Comparison of ENCODE assay signal across 8 mouse cellular contexts in the genomic region with DNA sequence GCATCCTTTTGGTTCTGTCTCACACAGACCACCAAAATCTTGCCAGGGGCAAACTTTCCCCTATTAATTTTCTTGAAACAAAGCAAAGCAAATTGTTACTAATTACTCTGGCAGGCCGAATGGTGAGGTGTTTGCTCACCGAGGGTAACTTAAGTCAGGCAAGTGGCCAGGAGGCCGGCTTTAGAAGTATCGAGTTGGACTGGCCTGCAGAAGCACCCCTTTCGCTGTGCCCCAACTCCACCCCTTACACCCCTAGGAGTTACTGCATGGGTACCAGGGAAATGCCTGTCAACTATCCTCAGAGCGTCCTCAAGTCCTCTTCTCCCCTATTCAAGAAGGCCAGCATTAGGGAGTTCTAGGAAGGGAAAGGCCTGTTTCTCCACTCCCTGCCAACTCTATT. TPM values are rescaled to one million over a fixed set of nuclear protein-coding genes. Genes with fewer than 3 reads are reported as not detected.
DNase-seq lines count a peak whose midpoint lies in the region; ATAC-seq and TF ChIP-seq lines count a peak whose summit lies in the region.

No protein-coding gene starts in this region.

- H3K27ac ChIP-seq in embryonic facial prominence, embryonic 13.5 days, result no peak overlapping the region
- no peak overlapping the region for H3K27ac ChIP-seq in embryonic facial prominence, embryonic 10.5 days (replicated peaks)
- H3K27ac ChIP-seq in hindbrain, embryonic 13.5 days, result no peak overlapping the region
- H3K27ac ChIP-seq in hindbrain, embryonic 12.5 days, result no peak overlapping the region
- H3K27ac ChIP-seq in thymus, adult 2 months (ENCODE audit: control insufficient read depth, insufficient read depth, low read length), result peak overlapping the region; percentile 74

- H3K9me3 ChIP-seq in embryonic facial prominence, embryonic 13.5 days, result no peaks in the 10 kb centered on the region
- H3K9me3 ChIP-seq in embryonic facial prominence, embryonic 10.5 days, result no peaks in the 10 kb centered on the region
- H3K9me3 ChIP-seq in hindbrain, embryonic 13.5 days, result no peaks in the 10 kb centered on the region
- no peaks in the 10 kb centered on the region for H3K9me3 ChIP-seq in hindbrain, embryonic 12.5 days (replicated peaks)

- WGBS in embryonic facial prominence, embryonic 13.5 days, result 45% methylated on average over 6 of the region's 6 CpGs
- 40% methylated on average over 6 of the region's 6 CpGs for WGBS in embryonic facial prominence, embryonic 10.5 days
- WGBS in hindbrain, embryonic 13.5 days, result 52% methylated on average over 6 of the region's 6 CpGs
- WGBS in hindbrain, embryonic 12.5 days, result 50% methylated on average over 6 of the region's 6 CpGs
- WGBS in thymus, adult 2 months, result 93% methylated on average over 6 of the region's 6 CpGs

- ATAC-seq in embryonic facial prominence, embryonic 13.5 days (ENCODE audit: insufficient number of reproducible peaks, insufficient read depth, low FRiP score, low TSS enrichment, low read depth), result no peak
- ATAC-seq in hindbrain, embryonic 13.5 days (ENCODE audit: low FRiP score), result no peak
- ATAC-seq in hindbrain, embryonic 12.5 days (ENCODE audit: low FRiP score), result no peak

- no peak for TF ChIP-seq POLR2A in thymus, adult 2 months (IDR thresholded peaks at IDR 0.05; ENCODE audit: control insufficient read depth, extremely low read depth, insufficient read depth, low read length, poor library complexity)

- 0 out of 2 replicates have a peak overlapping the region, but pooled peaks have one; percentile 95 for H3K4me2 ChIP-seq in embryonic facial prominence, embryonic 13.5 days
- peak overlapping the region; percentile 99 for H3K4me2 ChIP-seq in hindbrain, embryonic 13.5 days
- H3K4me2 ChIP-seq in hindbrain, embryonic 12.5 days (replicated peaks), result no peak overlapping the region

- no peak overlapping the region for H3K4me3 ChIP-seq in embryonic facial prominence, embryonic 13.5 days
- H3K4me3 ChIP-seq in embryonic facial prominence, embryonic 10.5 days, result no peak overlapping the region
- H3K4me3 ChIP-seq in hindbrain, embryonic 13.5 days, result no peak overlapping the region
- no peak overlapping the region for H3K4me3 ChIP-seq in hindbrain, embryonic 12.5 days
- no peak overlapping the region for H3K4me3 ChIP-seq in thymus, adult 2 months (ENCODE audit: control insufficient read depth, insufficient read depth, low read length)

- H3K4me1 ChIP-seq in embryonic facial prominence, embryonic 13.5 days, result peaks cover 21% of the 10 kb centered on the region
- peaks cover 73% of the 10 kb centered on the region for H3K4me1 ChIP-seq in embryonic facial prominence, embryonic 10.5 days
- peaks cover 38% of the 10 kb centered on the region for H3K4me1 ChIP-seq in hindbrain, embryonic 13.5 days (replicated peaks)
- peaks cover 23% of the 10 kb centered on the region for H3K4me1 ChIP-seq in hindbrain, embryonic 12.5 days
- H3K4me1 ChIP-seq in thymus, adult 2 months (replicated peaks; ENCODE audit: control insufficient read depth, insufficient read depth, low read length), result peaks cover 15% of the 10 kb centered on the region

- no peak for TF ChIP-seq CTCF in thymus, adult 2 months (IDR thresholded peaks at IDR 0.05; ENCODE audit: borderline replicate concordance, control insufficient read depth, extremely low read depth, insufficient read depth, low read length, poor library complexity)

- no peaks in the 10 kb centered on the region for H3K36me3 ChIP-seq in embryonic facial prominence, embryonic 13.5 days
- no peaks in the 10 kb centered on the region for H3K36me3 ChIP-seq in embryonic facial prominence, embryonic 10.5 days (replicated peaks)
- no peaks in the 10 kb centered on the region for H3K36me3 ChIP-seq in hindbrain, embryonic 13.5 days
- no peaks in the 10 kb centered on the region for H3K36me3 ChIP-seq in hindbrain, embryonic 12.5 days
- H3K36me3 ChIP-seq in thymus, adult 2 months (ENCODE audit: control insufficient read depth, insufficient read depth, low read length), result no peaks in the 10 kb centered on the region

- no peak for DNase-seq in embryonic facial prominence, embryonic 10.5 days (ENCODE audit: low spot score)
- DNase-seq in thymus, adult 2 months, result no peak
- no peak for DNase-seq in thymus, postnatal 36 days
- DNase-seq in gastrocnemius, postnatal 10 days, result no peak
- no peak for DNase-seq in Muller cell, postnatal 12 days (ENCODE audit: inconsistent ontology term)

- H3K27me3 ChIP-seq in embryonic facial prominence, embryonic 13.5 days, result peaks cover 45% of the 10 kb centered on the region
- peaks cover 57% of the 10 kb centered on the region for H3K27me3 ChIP-seq in embryonic facial prominence, embryonic 10.5 days (replicated peaks; ENCODE audit: low read depth, poor library complexity, severe bottlenecking)
- peaks cover 48% of the 10 kb centered on the region for H3K27me3 ChIP-seq in hindbrain, embryonic 13.5 days
- peaks cover 43% of the 10 kb centered on the region for H3K27me3 ChIP-seq in hindbrain, embryonic 12.5 days
- no peaks in the 10 kb centered on the region for H3K27me3 ChIP-seq in thymus, adult 2 months (ENCODE audit: control insufficient read depth, insufficient read depth, low read length)

- no peak overlapping the region for H3K9ac ChIP-seq in embryonic facial prominence, embryonic 13.5 days
- H3K9ac ChIP-seq in hindbrain, embryonic 13.5 days, result no peak overlapping the region
- no peak overlapping the region for H3K9ac ChIP-seq in hindbrain, embryonic 12.5 days

RNA-seq across cellular contexts. Expression of a gene that starts 0.8 kb away (rescaled TPM):
- polyA plus RNA-seq in embryonic facial prominence, embryonic 13.5 days (2015; fragmentation: Nextera tagmentation; extraction: Ambion mirVana), result 1.4 and 1.5 TPM in 2 replicates
- polyA plus RNA-seq in embryonic facial prominence, embryonic 10.5 days (2016; fragmentation: Nextera tagmentation; extraction: Ambion mirVana), result 3.4 and 3.6 TPM in 2 replicates
- polyA plus RNA-seq in hindbrain, embryonic 13.5 days (2015; fragmentation: Nextera tagmentation; extraction: Ambion mirVana), result 4.8 and 5.2 TPM in 2 replicates
- 2.4 and 2.6 TPM in 2 replicates for polyA plus RNA-seq in hindbrain, embryonic 12.5 days (2016; fragmentation: Nextera tagmentation; extraction: Ambion mirVana)
- 5.5 TPM in 2 replicates for polyA plus RNA-seq in thymus, adult 2 months (2012; rRNA removed)
- 10 to 100 TPM in 1 of 2 experiments, 1 to 10 TPM in 1; 9.7 to 14.6 TPM for total RNA-seq in gastrocnemius, postnatal 10 days (2021)

RNA-seq across cellular contexts. Expression of a gene that starts 16.2 kb away (rescaled TPM):
- 39.4 and 40.3 TPM in 2 replicates for polyA plus RNA-seq in embryonic facial prominence, embryonic 13.5 days (2015; fragmentation: Nextera tagmentation; extraction: Ambion mirVana)
- 51.7 and 54.6 TPM in 2 replicates for polyA plus RNA-seq in embryonic facial prominence, embryonic 10.5 days (2016; fragmentation: Nextera tagmentation; extraction: Ambion mirVana)
- 26.4 and 27.4 TPM in 2 replicates for polyA plus RNA-seq in hindbrain, embryonic 13.5 days (2015; fragmentation: Nextera tagmentation; extraction: Ambion mirVana)
- 34.6 and 36.7 TPM in 2 replicates for polyA plus RNA-seq in hindbrain, embryonic 12.5 days (2016; fragmentation: Nextera tagmentation; extraction: Ambion mirVana)
- 33.5 and 50.2 TPM in 2 replicates for polyA plus RNA-seq in thymus, adult 2 months (2012; rRNA removed)
- total RNA-seq in gastrocnemius, postnatal 10 days (2021), result 1 to 10 TPM; 8.6 to 9.7 TPM
